Comparison of ENCODE assay signal across 9 mouse cellular contexts in genomic region chr2:94245305-94245959, GRCm38 (mm10).
DNase-seq lines count a peak whose midpoint lies in the region; ATAC-seq and TF ChIP-seq lines count a peak whose summit lies in the region.
"Had no signal": no experiment of that assay in that cellular context is flagged by ENCODE, and none has a peak within 500 bp of the region (broad histone marks: within the 10 kb centered on the region; RNA-seq: fewer than 3 reads in every experiment).

No protein-coding gene starts in this region.

- H3K4me1 ChIP-seq in cortical plate, adult 2 months (ENCODE audit: control insufficient read depth, insufficient read depth, low read length), result 0 out of 2 replicates have a peak, but pooled peaks cover 4% of the 10 kb centered on the region
- peaks cover 54% of the 10 kb centered on the region for H3K4me1 ChIP-seq in megakaryocyte, embryonic 14.5 days

- TF ChIP-seq POLR2A in cortical plate, adult 2 months (IDR thresholded peaks at IDR 0.05; ENCODE audit: extremely low read depth, insufficient read depth, low read length), result no peak

- no peak for ATAC-seq in erythroid progenitor cell, adult 5-6 weeks (replicated peaks; ENCODE audit: low FRiP score, poor library complexity, severe bottlenecking)

- H3K36me3 ChIP-seq in megakaryocyte, embryonic 14.5 days (replicated peaks; ENCODE audit: low read length), result no peaks in the 10 kb centered on the region
- H3K36me3 ChIP-seq: stomach, embryonic 15.5 days had no signal

- H3K27ac ChIP-seq in cortical plate, adult 2 months (ENCODE audit: insufficient read depth, low read length), result peak overlapping the region; percentile 91
- H3K27ac ChIP-seq: stomach, embryonic 15.5 days had no signal

- H3K27me3 ChIP-seq in megakaryocyte, embryonic 14.5 days (replicated peaks), result peaks cover 93% of the 10 kb centered on the region

- DNase-seq in adrenal gland, adult (ENCODE audit: inconsistent age in 2 of 2, low spot score in 1 of 2), result peak; percentile 77 to 96
- DNase-seq in gastrocnemius, postnatal 25 days, result peak; percentile 30
- DNase-seq in induced T-regulatory cell, adult 2 months (ENCODE audit: low read depth), result peak; percentile 74
- DNase-seq in left cerebral cortex, adult 18-20 months (ENCODE audit: low spot score in 2 of 2), result peak; percentile 85 to 88
- DNase-seq in right cerebral cortex, postnatal 10 days (ENCODE audit: low spot score in 2 of 2), result peak; percentile 91 to 93

- no peaks in the 10 kb centered on the region for H3K9me3 ChIP-seq in megakaryocyte, embryonic 14.5 days
- H3K9me3 ChIP-seq: stomach, embryonic 15.5 days had no signal

- peak; percentile 66 for TF ChIP-seq CTCF in cortical plate, adult 2 months (IDR thresholded peaks at IDR 0.05; ENCODE audit: extremely low read depth, insufficient read depth, low read length)

- H3K4me3 ChIP-seq in cortical plate, adult 2 months (ENCODE audit: insufficient read depth, low read length), result peak overlapping the region; percentile 96
- peak overlapping the region; percentile 72 for H3K4me3 ChIP-seq in megakaryocyte, embryonic 14.5 days (replicated peaks)
- H3K4me3 ChIP-seq: stomach, embryonic 15.5 days had no signal

Comparison
In these comparisons a context has a peak if more than half of its experiments do, and no peak if none do; other contexts are left out.
1. DNase-seq: peak in every context shown above with its lines; median percentile 92 in right cerebral cortex, postnatal 10 days; 86 in adrenal gland, adult; 86 in left cerebral cortex, adult 18-20 months; 74 in induced T-regulatory cell, adult 2 months; 30 in gastrocnemius, postnatal 25 days.